Mouse (Mus musculus) frontal cortex, postnatal 25 days (tissue): ENCODE data around the gene Epb41l5.
A peak's percentile ranks its signal among the peaks of the same experiment; 100 is the strongest.

Experiments
- DNase-seq, 2 experiments: peaks; one replicate each; pipeline ENCODE4 v3.0.0; 2022; ENCODE audit warnings: low spot score in 2 of 2

The Epb41l5 gene

DNA sequence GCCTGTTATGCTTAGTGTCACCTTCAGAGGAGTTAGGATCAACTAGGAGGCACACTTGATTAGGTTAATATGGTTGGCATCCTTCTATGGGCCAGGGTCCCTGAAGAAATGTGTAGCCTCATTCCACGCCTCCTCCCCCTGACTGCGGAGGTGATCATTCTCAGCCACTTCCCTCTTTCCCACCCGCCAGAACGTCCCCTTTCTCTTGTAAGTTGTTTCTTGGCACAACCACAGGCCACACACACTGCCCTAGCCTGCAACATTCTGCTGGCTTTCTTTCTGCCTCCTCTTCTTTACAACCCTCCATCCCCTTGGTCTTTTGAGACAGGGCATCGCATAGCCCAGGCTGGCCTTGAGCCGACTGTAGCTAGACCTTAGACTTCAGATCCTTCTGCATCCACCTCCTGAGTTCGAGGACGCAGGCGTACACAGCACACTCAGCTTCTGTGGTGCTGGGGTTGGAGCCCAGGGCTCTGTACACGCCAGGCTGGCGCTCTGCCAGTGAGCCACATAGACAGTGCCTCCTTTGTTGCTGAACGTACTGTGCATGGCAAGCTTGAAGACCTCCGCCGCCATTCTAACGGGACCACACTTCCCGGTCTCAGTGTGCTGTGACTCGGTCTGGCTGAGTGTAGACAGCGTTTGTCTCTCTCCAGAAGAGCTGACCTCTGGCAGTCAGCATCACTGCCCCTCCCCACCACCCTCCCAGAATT is 115.6 kb downstream of the Epb41l5 start:
- no peak for DNase-seq

DNA sequence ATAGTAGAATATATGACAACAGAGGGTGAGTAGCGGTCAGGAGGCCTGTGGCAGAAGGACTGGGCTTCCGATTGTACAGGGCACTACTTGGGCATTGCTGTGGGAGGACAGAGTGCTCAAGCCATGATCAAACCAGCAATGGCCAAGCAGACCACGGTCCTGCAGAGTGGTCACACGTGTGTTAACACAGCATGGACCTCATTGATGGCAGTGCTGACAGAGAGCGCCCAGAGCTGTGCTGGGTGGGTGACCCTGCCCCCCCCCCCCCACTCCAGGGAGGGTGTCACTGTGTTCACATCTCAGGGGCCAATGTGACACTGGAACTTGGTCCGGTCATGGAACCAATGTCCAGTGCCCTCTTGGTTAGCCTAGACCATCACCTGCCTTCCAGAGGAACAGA is 116.6 kb downstream of the Epb41l5 start:
- DNase-seq: no peak

DNA sequence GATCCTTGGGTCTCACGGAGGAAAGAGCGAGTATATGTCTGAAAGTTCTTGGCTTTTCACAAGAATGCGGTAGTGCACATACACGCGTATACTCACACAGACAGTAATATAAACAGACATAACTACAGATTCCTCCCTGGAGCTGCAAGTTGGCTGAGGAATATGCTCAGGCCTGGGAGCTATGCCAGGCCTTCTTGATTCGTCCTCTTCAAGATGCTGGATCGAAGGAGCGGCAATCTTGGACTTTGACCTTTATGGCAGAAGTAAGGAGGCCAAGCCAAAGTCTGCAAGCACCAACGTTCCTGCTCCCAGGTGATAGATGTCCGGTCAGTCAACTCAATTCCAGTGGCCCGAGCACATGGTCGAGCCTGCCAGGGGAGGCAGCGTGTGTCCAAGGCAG is 117.9 kb downstream of the Epb41l5 start:
- no peak for DNase-seq

DNA sequence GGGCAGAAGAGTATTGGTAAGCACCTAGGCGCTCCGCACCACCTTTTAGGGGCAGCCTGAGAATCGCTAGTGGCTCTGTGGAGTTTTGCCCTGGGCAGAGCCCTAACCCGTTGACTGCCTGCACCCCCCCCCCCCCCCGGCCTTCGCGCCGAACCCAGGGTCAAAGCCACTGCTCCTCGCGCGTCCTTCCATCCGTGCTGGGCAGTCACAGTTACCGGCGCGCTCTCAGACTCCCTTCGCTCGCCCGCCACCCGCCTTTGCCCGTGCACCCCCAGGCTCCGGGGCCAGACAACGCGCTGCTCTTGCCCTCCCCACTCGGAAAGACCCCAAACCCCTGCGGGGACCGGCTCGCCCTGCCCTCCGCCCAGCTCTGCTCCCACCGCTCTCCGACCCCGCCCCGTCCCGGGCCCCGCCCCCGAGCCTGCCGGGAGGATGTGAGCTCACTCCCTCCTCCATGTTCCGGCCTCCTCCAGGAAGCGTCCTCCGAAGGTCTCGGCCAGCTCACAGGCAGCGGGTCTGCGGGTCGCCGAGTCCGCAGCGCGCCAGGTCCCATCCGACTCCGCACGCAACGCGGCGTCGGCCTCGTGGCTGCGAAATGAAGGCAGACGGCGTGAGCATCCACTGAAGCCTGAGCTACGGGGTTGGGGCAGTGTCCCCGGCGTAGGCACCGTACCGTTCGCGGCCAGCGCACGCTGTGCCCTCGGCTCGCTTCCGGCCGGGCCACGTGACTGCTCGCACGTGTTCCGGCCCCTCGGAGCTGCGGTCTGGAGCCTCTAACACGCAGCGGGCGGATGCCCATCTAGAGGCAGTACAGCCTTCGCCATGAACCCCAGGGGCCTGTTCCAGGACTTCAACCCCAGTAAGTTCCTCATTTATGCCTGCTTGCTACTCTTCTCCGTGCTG is 122.9 kb downstream of the Epb41l5 start, which contains the start of gene Tmem185b:
Gene Tmem185b, plus strand, starts transcription at position 472 of the 903 bp plus-strand sequence.
- peak; percentile 74 to 82 for DNase-seq

DNA sequence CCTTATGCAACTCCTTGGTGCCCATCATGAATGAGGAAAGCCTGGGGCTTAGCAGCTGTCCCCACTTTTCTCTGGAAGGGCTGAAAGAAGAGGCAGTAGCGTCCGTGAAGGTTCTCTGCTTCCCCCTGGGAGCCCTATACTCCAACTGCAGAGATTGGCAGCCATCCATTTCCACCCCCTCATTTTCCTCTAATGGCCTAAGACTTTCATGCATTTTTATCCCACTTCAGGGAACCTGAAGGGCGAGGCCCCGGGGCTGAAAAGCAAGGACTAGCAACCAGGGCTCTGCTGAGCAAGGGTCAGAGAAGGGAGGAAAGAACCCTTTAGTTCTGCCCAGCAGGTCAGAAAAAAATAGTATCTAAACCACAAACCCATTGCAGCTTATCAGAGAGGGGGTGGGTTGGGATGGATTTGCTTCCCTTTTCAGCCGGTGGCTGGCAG is 123.8 kb downstream of the Epb41l5 start:
- no peak for DNase-seq

- DNase-seq: no peak
Measured at GRCm38 (mm10) chr1:119523826-119524225, 125.0 kb downstream of the Epb41l5 start.

- no peak for DNase-seq
Measured at GRCm38 (mm10) chr1:119523369-119523768, 125.4 kb downstream of the Epb41l5 start.

- DNase-seq: no peak
Measured at GRCm38 (mm10) chr1:119522726-119523125, 126.1 kb downstream of the Epb41l5 start.

GRCm38 (mm10) chr1:119521681-119522080 is 127.1 kb downstream of the Epb41l5 start:
- DNase-seq: no peak

GRCm38 (mm10) chr1:119521029-119521428 is 127.8 kb downstream of the Epb41l5 start:
- DNase-seq: no peak

- no peak for DNase-seq
Measured at GRCm38 (mm10) chr1:119519286-119519685, 129.5 kb downstream of the Epb41l5 start.

DNA sequence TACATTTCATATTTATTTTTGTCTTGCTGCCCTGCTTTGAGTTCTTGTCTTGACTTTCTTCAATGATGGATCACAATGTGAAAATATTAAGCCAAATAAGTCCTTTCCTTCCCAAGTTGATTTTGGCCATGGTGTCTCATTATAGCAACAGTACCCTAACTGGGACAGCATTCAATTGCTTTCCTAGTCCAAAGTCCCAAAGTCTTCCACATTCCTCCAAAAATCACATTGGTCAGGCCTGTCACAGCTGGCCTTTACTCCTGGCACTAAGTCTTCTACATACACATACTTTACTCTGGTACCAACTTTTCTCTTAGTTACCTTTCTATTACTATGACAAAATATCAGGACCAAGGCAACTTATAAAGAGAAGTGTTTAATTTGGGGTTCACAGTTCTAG is 130.0 kb downstream of the Epb41l5 start:
- no peak for DNase-seq

GRCm38 (mm10) chr1:119518060-119518459 is 130.7 kb downstream of the Epb41l5 start:
- DNase-seq: no peak

DNA sequence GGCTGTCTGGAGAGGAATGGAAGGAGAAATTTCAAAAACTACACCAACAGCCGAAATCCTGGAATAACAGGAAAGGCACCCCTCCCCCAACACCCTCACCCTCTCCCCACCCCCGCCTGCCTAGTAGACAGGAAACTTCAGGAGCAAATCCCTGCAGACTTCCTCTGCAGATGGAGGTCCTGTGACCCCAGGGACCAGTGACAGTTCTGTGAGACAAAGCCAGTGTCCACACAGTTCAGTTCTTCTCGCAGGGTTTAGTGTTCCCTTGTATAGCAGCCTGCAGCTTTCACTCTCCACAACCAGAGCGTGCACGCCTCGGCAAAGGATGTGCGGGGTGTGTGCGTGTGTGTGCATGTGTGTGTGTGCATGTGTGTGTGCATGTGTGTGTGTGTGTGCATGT is 137.9 kb downstream of the Epb41l5 start:
- no peak for DNase-seq

GRCm38 (mm10) chr1:119510409-119510808 is 138.4 kb downstream of the Epb41l5 start:
- no peak for DNase-seq

DNA sequence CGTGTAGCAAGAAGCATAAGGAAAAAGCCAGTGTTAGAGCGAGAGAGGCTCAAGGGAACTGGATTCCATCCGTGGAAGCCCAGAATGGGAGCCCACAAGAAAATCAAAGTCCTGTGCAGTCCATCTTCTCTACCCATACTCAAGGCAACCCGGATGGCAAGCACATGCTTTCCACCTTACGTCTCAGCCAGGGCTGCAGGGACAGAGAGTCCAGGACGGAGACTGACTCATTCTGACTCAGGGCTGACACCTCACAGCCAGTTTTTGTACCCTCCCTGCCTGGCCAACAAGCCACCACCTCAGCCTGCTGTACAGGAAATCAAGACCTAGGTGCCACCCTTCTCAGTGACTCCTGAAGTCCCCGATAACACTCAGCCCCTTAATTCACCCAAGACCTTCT is 139.3 kb downstream of the Epb41l5 start:
- no peak for DNase-seq

DNA sequence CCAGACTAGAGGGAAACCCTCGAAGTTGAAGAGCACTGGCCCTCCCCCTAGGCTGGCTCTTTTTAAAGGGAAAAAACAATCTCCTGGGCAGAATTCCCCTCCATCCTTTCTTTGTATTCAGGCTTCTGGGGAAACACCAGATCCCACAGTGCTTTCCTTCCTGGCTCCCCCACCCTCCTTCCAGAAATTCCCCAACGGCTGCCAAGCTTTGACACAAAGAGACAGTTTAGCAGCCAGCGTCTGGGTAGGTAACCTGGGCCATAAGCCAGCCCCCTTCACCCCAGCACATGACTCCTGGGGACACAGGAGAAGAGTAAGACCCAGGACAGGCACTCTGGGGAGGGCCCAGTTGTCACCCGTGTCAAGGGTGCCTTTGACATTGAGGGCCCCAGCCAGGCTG is 140.3 kb downstream of the Epb41l5 start:
- no peak for DNase-seq

DNA sequence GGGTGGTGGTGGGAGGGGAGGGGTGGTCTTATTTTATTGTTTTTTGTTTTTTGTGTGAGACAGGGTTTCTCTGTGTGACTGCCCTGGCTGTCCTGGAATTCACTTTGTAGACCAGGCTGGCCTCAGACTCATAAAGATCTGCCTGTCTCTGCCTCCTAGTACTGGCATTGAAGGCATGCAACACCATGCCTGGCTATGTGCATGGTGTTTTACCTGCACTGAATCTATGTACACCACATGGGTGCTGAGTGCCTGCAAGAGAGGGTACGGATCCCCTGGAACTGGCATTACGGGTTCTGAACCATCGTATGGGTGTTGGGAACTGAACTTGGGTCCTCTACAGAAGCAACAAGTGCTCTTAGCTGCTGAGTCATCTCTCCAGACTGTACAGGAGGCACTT is 142.8 kb downstream of the Epb41l5 start:
- DNase-seq: no peak

DNA sequence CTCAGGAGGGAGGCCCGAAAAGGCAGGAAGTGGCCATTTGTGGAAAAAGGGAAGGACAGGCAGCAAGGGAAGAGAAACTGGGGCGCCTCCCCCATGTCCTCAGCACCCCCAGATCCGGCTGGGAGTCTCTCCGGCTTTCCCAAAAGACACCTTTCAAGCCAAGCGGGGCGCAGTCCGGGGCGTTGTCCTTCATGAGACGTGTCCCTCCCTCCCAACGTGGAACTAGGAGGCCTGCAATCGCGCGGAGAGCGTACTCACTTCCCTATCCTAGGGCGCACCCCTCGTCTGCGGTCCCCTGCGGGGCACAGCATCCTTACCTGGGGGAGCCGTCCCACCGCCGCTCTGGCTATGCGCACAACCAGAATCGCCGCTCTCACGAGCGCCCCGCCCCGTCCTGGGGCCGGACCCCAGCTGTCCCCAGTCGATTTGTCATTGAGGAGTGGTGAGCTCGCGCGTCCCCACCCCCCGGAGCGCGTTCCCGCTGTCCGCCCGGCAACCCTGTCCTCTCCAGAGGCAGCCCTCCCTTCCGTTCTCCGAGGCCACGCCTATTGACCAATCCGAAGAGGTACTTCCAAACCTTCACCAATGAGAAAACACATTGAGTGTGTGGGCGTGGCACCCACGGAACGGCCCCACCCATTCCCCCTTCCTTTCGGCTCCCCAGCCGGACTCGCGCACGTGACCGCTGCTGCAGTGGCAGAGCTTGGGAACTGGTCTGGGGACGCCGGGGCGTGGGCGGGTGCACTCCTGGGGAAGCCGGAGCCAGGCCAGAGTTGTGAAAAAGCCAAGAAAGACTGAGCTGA is 144.3 kb downstream of the Epb41l5 start, which contains the start of gene Ralb:
Gene Ralb, minus strand, starts transcription at position 535 of the 803 bp plus-strand sequence.
- peak; percentile 82 to 92 for DNase-seq

- no peak for DNase-seq
Measured at GRCm38 (mm10) chr1:119503808-119504207, 145.0 kb downstream of the Epb41l5 start.

- no peak for DNase-seq
Measured at GRCm38 (mm10) chr1:119503181-119503580, 145.6 kb downstream of the Epb41l5 start.

GRCm38 (mm10) chr1:119502729-119503128 is 146.1 kb downstream of the Epb41l5 start:
- no peak for DNase-seq
